Mouse (Mus musculus) embryonic facial prominence, embryonic 12.5 days (tissue): ENCODE results near the gene Snx17. TPM values are rescaled to one million over a fixed set of nuclear protein-coding genes. Genes with fewer than 3 reads are reported as not detected.
A peak's percentile ranks its signal among the peaks of the same experiment; 100 is the strongest.
"Not testable (repeated sequence)": the region's sequence is repeated elsewhere in the genome, so short reads cannot be mapped to it uniquely, and the experiment has no call there.

Experiments
- ATAC-seq: fragments of 200-750 bp; cut with Nextera tagmentation; 2 replicates; pipeline ENCODE4 v1.8.0; 2017; ENCODE audit not compliant: insufficient number of reproducible peaks, insufficient read depth, low FRiP score, low TSS enrichment
- H3K27ac ChIP-seq: fragments of 300-500 bp; sonication (generic); 2 replicates; pipeline ENCODE4 v1.5.1; 2016; ENCODE audit warnings: mild to moderate bottlenecking
- H3K27me3 ChIP-seq: fragments of 300-500 bp; sonication (generic); 2 replicates; pipeline ENCODE4 v1.6.1; 2016; ENCODE audit warnings: mild to moderate bottlenecking, moderate library complexity
- H3K36me3 ChIP-seq: fragments of 300-500 bp; sonication (generic); 2 replicates; pipeline ENCODE4 v1.6.1; 2016; ENCODE audit warnings: mild to moderate bottlenecking
- H3K4me1 ChIP-seq: fragments of 300-500 bp; sonication (generic); 2 replicates; pipeline ENCODE4 v1.6.1; 2016
- H3K4me2 ChIP-seq: fragments of 300-500 bp; sonication (generic); replicated peaks from 2 replicates; pipeline ENCODE4 v1.6.1; 2016; ENCODE audit warnings: mild to moderate bottlenecking, moderate library complexity
- H3K4me3 ChIP-seq: fragments of 300-500 bp; sonication (generic); 2 replicates; pipeline ENCODE4 v1.5.1; 2016; ENCODE audit warnings: mild to moderate bottlenecking
- H3K9ac ChIP-seq: fragments of 300-500 bp; sonication (generic); 2 replicates; pipeline ENCODE4 v1.6.1; 2016; ENCODE audit warnings: mild to moderate bottlenecking, moderate library complexity
- H3K9me3 ChIP-seq: fragments of 300-500 bp; sonication (generic); 2 replicates; pipeline ENCODE4 v1.6.1; 2016; ENCODE audit warnings: mild to moderate bottlenecking, moderate library complexity
- WGBS: fragments of 180-500 bp; shearing (Covaris S2); methylation state at CpG from one replicate; pipeline ENCODE4 v1.1.7; 2016; 5-methylcytosine and 5-hydroxymethylcytosine counted together
- polyA plus RNA-seq: library from polyadenylated mRNA; unstranded; fragments of >200 nt; fragmentation: Nextera tagmentation; extraction: Ambion mirVana; gene quantifications from 2 replicates; pipeline ENCODE4 v1.2.1, GENCODE M21; 2016

Snx17 gene
- polyA plus RNA-seq, 1 experiment from 2014 or later, result 152 TPM

- Histone ChIP-seq H3K4me1 (peaks cover 25% of the 10 kb centered on the region), H3K9ac (no peak overlapping the region), H3K9me3 (peaks cover 4% of the 10 kb centered on the region; the same call in 1 of the 2 replicates), H3K27ac (no peak overlapping the region), H3K27me3 (no peaks in the 10 kb centered on the region), H3K36me3 (peaks cover 71% of the 10 kb centered on the region), H3K4me2 (no peak overlapping the region), H3K4me3 (no peak overlapping the region)
- no peak for ATAC-seq
- WGBS, result 83% methylated on average over 5 of the region's 5 CpGs
Measured at GRCm38 (mm10) chr5:31198616-31199320, 5.7 kb downstream of the Snx17 start.

- Histone ChIP-seq H3K4me2 (no peak overlapping the region), H3K27ac (no peak overlapping the region), H3K36me3 (peaks cover 77% of the 10 kb centered on the region), H3K4me3 (no peak overlapping the region), H3K9me3 (peaks cover 4% of the 10 kb centered on the region; the same call in 1 of the 2 replicates), H3K4me1 (peaks cover 19% of the 10 kb centered on the region), H3K27me3 (no peaks in the 10 kb centered on the region), H3K9ac (no peak overlapping the region)
- no peak for ATAC-seq
- 92% methylated on average over 19 of the region's 19 CpGs for WGBS
Measured at GRCm38 (mm10) chr5:31199321-31199892, 6.4 kb downstream of the Snx17 start.

GRCm38 (mm10) chr5:31199893-31200292 lies 6.9 kb downstream of the Snx17 start:
- Histone ChIP-seq H3K27ac (0 out of 2 replicates have a peak overlapping the region, but pooled peaks have one; percentile 14), H3K9ac (no peak overlapping the region), H3K4me1 (peaks cover 15% of the 10 kb centered on the region; the same call in 1 of the 2 replicates), H3K27me3 (no peaks in the 10 kb centered on the region), H3K4me2 (no peak overlapping the region), H3K36me3 (peaks cover 77% of the 10 kb centered on the region), H3K4me3 (peak overlapping the region; percentile 4; the same call in 1 of the 2 replicates), H3K9me3 (peaks cover 4% of the 10 kb centered on the region; the same call in 1 of the 2 replicates)
- no peak for ATAC-seq
- 87% methylated on average over 9 of the region's 9 CpGs for WGBS

- H3K9ac ChIP-seq, result no peak overlapping the region
- WGBS, result 89% methylated on average over 27 of the region's 27 CpGs
- peaks cover 4% of the 10 kb centered on the region; the same call in 1 of the 2 replicates for H3K9me3 ChIP-seq
- no peak for ATAC-seq
- no peaks in the 10 kb centered on the region for H3K27me3 ChIP-seq
- peaks cover 77% of the 10 kb centered on the region for H3K36me3 ChIP-seq
- peak overlapping the region; percentile 4; the same call in 1 of the 2 replicates for H3K4me3 ChIP-seq
- H3K4me2 ChIP-seq, result peak overlapping the region; percentile 78
- peaks cover 15% of the 10 kb centered on the region; the same call in 1 of the 2 replicates for H3K4me1 ChIP-seq
- 0 out of 2 replicates have a peak overlapping the region, but pooled peaks have one; percentile 14 for H3K27ac ChIP-seq
Measured at GRCm38 (mm10) chr5:31200327-31200768, 7.3 kb downstream of the Snx17 start.

GRCm38 (mm10) chr5:31201042-31201741 lies 8.2 kb downstream of the Snx17 start:
- Histone ChIP-seq H3K36me3 (peaks cover 76% of the 10 kb centered on the region), H3K27me3 (no peaks in the 10 kb centered on the region), H3K9me3 (peaks cover 4% of the 10 kb centered on the region; the same call in 1 of the 2 replicates), H3K27ac (peak overlapping the region; percentile 79), H3K9ac (peak overlapping the region; percentile 89), H3K4me1 (peaks cover 15% of the 10 kb centered on the region; the same call in 1 of the 2 replicates), H3K4me3 (peak overlapping the region; percentile 82), H3K4me2 (peak overlapping the region; percentile 78)
- WGBS, result 17% methylated on average over 13 of the region's 13 CpGs
- no peak for ATAC-seq

- Histone ChIP-seq H3K9me3 (peaks cover 4% of the 10 kb centered on the region; the same call in 1 of the 2 replicates), H3K27ac (peak within 1 kb of the TSS; percentile 88), H3K4me1 (peaks cover 15% of the 10 kb centered on the region; the same call in 1 of the 2 replicates), H3K4me2 (peak within 1 kb of the TSS; percentile 78), H3K27me3 (no peaks in the 10 kb centered on the region), H3K9ac (peak within 1 kb of the TSS; percentile 89), H3K4me3 (peak within 1 kb of the TSS; percentile 82), H3K36me3 (peaks cover 75% of the 10 kb centered on the region)
- under 1% methylated on average over 53 of the region's 53 CpGs for WGBS
- ATAC-seq, result peak; percentile 98
Measured at GRCm38 (mm10) chr5:31201742-31202590, 8.9 kb downstream of the Snx17 start, which contains the start of gene Zfp513. Zfp513 (minus strand) TSS chr5:31202303.

- ATAC-seq, result no peak
- no peaks in the 10 kb centered on the region for H3K27me3 ChIP-seq
- 86% methylated on average over 7 of the region's 7 CpGs for WGBS
Measured at GRCm38 (mm10) chr5:31202933-31203332, 9.9 kb downstream of the Snx17 start.

GRCm38 (mm10) chr5:31203866-31204265 lies 10.8 kb downstream of the Snx17 start:
- peaks cover 15% of the 10 kb centered on the region; the same call in 1 of the 2 replicates for H3K4me1 ChIP-seq
- H3K4me3 ChIP-seq, result no peak overlapping the region
- H3K4me2 ChIP-seq, result no peak overlapping the region
- no peak overlapping the region for H3K9ac ChIP-seq
- H3K9me3 ChIP-seq, result peaks cover 4% of the 10 kb centered on the region; the same call in 1 of the 2 replicates
- no peaks in the 10 kb centered on the region for H3K27me3 ChIP-seq
- H3K27ac ChIP-seq, result no peak overlapping the region
- no peak for ATAC-seq
- WGBS, result 94% methylated on average over 2 of the region's 2 CpGs
- peaks cover 69% of the 10 kb centered on the region for H3K36me3 ChIP-seq

More at GRCm38 (mm10) chr5:31202933-31203332, 9.9 kb downstream of the Snx17 start:
- H3K4me1 ChIP-seq, result peaks cover 15% of the 10 kb centered on the region; the same call in 1 of the 2 replicates
- peak overlapping the region; percentile 82 for H3K4me3 ChIP-seq
- H3K9ac ChIP-seq, result peak overlapping the region; percentile 61; the same call in 1 of the 2 replicates
- peak overlapping the region; percentile 64 for H3K4me2 ChIP-seq
- H3K9me3 ChIP-seq, result peaks cover 4% of the 10 kb centered on the region; the same call in 1 of the 2 replicates
- peaks cover 75% of the 10 kb centered on the region for H3K36me3 ChIP-seq
- peak overlapping the region; percentile 88; the same call in 1 of the 2 replicates for H3K27ac ChIP-seq

- H3K4me2 ChIP-seq, result no peak overlapping the region
- no peak overlapping the region for H3K9ac ChIP-seq
- no peak for ATAC-seq
- peaks cover 63% of the 10 kb centered on the region for H3K36me3 ChIP-seq
- H3K4me1 ChIP-seq, result peaks cover 15% of the 10 kb centered on the region; the same call in 1 of the 2 replicates
- H3K4me3 ChIP-seq, result no peak overlapping the region
- H3K27me3 ChIP-seq, result no peaks in the 10 kb centered on the region
- H3K9me3 ChIP-seq, result peaks cover 4% of the 10 kb centered on the region; the same call in 1 of the 2 replicates
- H3K27ac ChIP-seq, result no peak overlapping the region
- WGBS, result 92% methylated on average over 6 of the region's 6 CpGs
Measured at GRCm38 (mm10) chr5:31204421-31204820, 11.4 kb downstream of the Snx17 start.

GRCm38 (mm10) chr5:31216554-31216953 lies 23.5 kb downstream of the Snx17 start:
- not testable (repeated sequence) for H3K27me3 ChIP-seq, H3K9me3 ChIP-seq, H3K36me3 ChIP-seq, H3K27ac ChIP-seq, H3K9ac ChIP-seq, H3K4me1 ChIP-seq, H3K4me2 ChIP-seq, H3K4me3 ChIP-seq, ATAC-seq
- 90% methylated on average over 6 of the region's 6 CpGs for WGBS
